Mouse (Mus musculus) cerebellum, adult 11-12 months (tissue): ENCODE results near the gene Cilp.

ENCODE experiments used
- DNase-seq: peaks from one replicate; pipeline ENCODE4 v3.0.0; 2022

Gene Cilp

GRCm38 (mm10) chr9:65297056-65297455, 32.1 kb downstream of the Cilp start:
- no peak for DNase-seq

GRCm38 (mm10) chr9:65298761-65299160, 33.8 kb downstream of the Cilp start:
- DNase-seq: no peak

- no peak for DNase-seq
Measured at GRCm38 (mm10) chr9:65299650-65300049, 34.7 kb downstream of the Cilp start.

- no peak for DNase-seq
Measured at GRCm38 (mm10) chr9:65302327-65302983, 37.5 kb downstream of the Cilp start.

GRCm38 (mm10) chr9:65303586-65303985, 38.6 kb downstream of the Cilp start:
- DNase-seq: no peak

- DNase-seq: no peak
Measured at GRCm38 (mm10) chr9:65304300-65304699, 39.3 kb downstream of the Cilp start.

GRCm38 (mm10) chr9:65306672-65307071, 41.7 kb downstream of the Cilp start:
- no peak for DNase-seq

- DNase-seq: no peak
Measured at GRCm38 (mm10) chr9:65308011-65308410, 43.0 kb downstream of the Cilp start.

- no peak for DNase-seq
Measured at GRCm38 (mm10) chr9:65312669-65313357, 47.8 kb downstream of the Cilp start.

- DNase-seq: no peak
Measured at GRCm38 (mm10) chr9:65313846-65314245, 48.9 kb downstream of the Cilp start.

- DNase-seq: no peak
Measured at GRCm38 (mm10) chr9:65322255-65322900, 57.4 kb downstream of the Cilp start.

GRCm38 (mm10) chr9:65325971-65326370, 61.0 kb downstream of the Cilp start:
- no peak for DNase-seq

GRCm38 (mm10) chr9:65327371-65327770, 62.4 kb downstream of the Cilp start:
- DNase-seq: no peak
